Mouse (Mus musculus) T-helper 17 cell (primary cell): ENCODE data around the gene Tcf21.

ENCODE experiments used
- in situ Hi-C, 2 experiments: fragments of 300-600 bp; cut with MboI, MseI; formaldehyde crosslinking; loops; 1 replicate in 1 of 2; 2 replicates in 1 of 2; pipeline ENCODE4 v1.15.1; 2025; ENCODE audit warnings: high pct_unique_total_duplicates in 2 of 2

The Tcf21 gene

DNA sequence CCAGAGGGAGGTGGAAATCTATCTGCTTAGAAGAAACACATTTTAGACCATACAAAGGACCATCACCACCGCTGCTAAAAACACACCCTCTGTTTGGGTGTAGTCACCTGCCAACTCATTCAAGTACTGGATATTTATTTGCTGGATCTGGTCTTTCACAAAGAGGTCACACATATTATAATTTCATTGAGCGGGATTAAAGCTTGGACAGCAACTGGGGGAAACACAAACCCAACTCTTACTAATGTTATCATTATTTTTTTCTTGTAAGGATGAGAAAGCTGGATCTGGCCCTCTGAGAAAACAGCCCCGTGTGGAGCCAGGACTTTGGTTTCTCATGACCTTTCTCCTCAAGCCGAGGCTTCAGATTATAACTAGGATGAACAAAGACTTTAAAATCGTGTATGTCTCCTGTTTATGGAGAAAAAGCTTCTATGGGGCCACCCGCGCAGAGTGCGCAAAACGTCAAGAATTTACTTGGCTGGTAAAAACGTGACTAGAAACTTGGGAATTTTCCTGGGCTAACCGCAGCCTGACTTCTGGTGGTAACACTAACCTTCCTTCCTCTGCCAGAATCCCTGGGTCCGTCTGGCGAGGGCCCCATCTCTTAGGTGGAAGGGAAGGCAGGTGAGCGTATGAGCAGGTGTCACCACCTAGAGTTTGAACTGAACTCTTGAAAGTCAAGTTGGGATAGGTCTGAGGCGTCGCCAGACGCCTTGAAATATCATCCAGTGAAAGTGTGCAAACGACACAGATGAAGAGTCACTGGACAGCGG, 4.3 kb downstream of the Tcf21 start:
- in situ Hi-C loops = no loop called here

DNA sequence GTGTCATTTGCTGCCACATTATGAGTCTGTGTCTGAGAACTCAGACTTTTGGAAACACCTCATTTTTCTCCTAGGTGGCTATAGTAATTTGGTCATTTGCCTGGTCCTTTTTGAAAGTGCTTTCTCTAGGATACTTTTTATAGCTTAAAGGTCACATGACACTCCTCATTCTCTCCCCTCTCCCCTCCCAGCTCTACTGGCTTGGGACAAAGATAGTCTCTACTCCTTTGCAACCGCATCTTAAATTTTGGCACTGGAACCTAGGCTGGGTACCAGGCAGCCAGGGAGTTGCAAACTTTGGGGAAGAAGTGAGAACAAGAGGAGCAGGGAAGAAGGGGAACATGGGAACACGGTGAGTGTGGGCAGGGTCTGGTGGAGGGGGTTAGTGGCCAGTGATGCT, 5.2 kb downstream of the Tcf21 start:
- in situ Hi-C loops = no loop called here

GRCm38 (mm10) chr10:22814294-22814693, 5.7 kb downstream of the Tcf21 start:
- in situ Hi-C loops = no loop called here

GRCm38 (mm10) chr10:22813317-22813960, 6.5 kb downstream of the Tcf21 start:
- in situ Hi-C loops = no loop called here

GRCm38 (mm10) chr10:22811921-22812320, 8.1 kb downstream of the Tcf21 start:
- in situ Hi-C loops = no loop called here

DNA sequence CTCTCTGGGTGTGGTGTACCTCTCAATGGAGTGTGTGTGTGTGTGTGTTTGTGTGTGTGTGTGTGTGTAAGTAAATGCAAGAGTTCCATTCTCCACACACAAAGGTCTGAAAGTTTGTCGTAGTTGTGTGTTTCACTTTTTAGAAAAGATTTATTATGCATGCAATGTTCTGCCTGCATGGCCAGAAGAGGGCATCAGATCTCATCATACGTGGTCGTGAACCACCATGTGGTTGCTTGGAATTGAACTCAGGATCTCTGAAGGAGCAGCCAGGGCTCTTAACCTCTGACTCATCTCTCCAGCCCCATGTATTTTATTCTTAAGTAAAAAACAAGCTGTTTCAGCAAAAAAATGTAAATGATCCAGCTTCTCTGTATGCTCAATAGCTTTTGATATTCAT, 37.3 kb downstream of the Tcf21 start:
- in situ Hi-C loops = no loop called here

- in situ Hi-C loops = no loop called here
These were observed 38.5 kb downstream of the Tcf21 start for GRCm38 (mm10) chr10:22781466-22781865.

DNA sequence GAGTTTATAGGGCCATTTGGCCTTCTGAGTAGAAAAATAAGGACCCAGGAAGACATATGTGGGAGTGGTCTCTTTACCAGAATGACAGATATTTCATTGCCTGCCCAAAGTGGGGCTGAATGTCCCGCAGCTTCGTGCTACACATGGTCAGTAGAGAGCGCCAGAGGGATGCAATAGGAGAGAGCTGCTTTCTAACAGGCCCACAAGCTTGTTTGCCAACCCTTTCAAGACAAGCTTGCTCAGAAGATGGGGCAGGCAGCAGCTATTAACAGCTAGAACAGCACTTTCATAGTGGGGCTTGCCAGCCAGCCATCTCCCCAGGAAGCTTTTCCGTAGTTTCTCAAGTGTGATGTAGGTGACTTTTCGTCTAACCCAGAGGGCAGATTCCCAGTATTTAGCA, 42.0 kb downstream of the Tcf21 start:
- in situ Hi-C loops = loop anchor here in 1 of 2 experiments (10.0 kb wide), 1 partner anchor 307 kb away; no protein-coding TSS in a partner anchor

- in situ Hi-C loops = loop anchor here in 1 of 2 experiments (10.0 kb wide), 1 partner anchor 309 kb away; no protein-coding TSS in a partner anchor
These were observed 43.8 kb downstream of the Tcf21 start for GRCm38 (mm10) chr10:22776007-22776698.

GRCm38 (mm10) chr10:22775456-22775855, 44.5 kb downstream of the Tcf21 start:
- in situ Hi-C loops = loop anchor here in 1 of 2 experiments (10.0 kb wide), 1 partner anchor 309 kb away; no protein-coding TSS in a partner anchor

DNA sequence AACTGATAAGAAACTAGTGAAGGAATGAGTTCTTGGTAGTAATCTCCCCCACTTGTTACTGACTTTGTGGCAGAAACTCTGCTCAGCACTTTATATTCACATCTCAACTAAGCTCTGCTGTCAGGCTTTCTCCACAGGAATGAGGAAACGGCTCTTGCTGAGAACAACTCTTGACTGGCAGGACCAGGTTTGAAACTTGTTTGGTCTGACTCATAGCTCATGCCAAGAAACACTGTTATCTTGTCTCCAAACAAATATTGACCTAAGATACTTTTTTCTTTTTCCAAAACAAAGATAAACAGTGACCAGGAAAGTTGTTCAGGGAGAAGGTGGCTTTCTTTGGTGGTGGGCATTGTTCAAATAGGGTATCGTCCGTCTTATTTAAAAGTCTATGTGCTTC, 45.3 kb downstream of the Tcf21 start:
- in situ Hi-C loops = loop anchor here in 1 of 2 experiments (10.0 kb wide), 1 partner anchor 310 kb away; no protein-coding TSS in a partner anchor
